Mouse (Mus musculus): ENCODE data around the gene Kctd20.
"Not testable (repeated sequence)": the region's sequence is repeated elsewhere in the genome, so short reads cannot be mapped to it uniquely, and the experiment has no call there.

Kctd20 gene

DNA sequence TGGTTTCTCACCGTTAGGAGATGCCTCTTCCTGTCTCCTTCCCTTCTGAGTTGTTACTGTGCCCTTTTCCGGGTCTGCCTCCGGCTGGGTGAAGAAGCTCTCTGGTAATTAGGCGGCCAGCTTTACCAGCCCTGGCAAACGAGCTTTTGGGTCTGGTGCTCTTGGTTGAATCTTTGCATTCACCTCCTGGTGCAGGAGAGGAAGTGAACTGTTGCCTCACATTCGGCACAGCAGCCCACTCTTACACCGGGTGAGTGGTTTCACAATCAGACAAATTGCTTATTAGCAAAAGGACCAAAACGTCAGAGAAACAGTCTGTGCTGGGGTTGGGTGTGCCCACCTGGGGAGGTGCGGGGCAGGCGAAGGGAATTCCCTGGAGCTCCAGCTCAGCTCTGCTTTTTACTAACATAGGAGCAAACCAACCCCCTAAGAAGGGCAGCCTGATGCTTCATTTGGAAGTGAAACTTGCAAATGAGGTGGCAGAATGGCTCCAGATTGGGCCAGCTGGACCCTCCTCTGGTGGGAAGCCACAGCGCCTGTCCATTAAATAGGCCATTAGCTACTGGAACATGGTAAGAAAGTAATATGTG is 15.4 kb downstream of the Kctd20 start:
- in situ Hi-C loops (cut with MboI; ENCODE audit: low pct_unique_long_range_greater_than_20kb in 1 of 2, low sequenced_read_pairs in 2 of 2, unreplicated experiment in 1 of 2): no loop called here

GRCm38 (mm10) chr17:28970122-28970521 is 18.4 kb downstream of the Kctd20 start:
- in situ Hi-C loops (cut with MboI; ENCODE audit: low pct_unique_long_range_greater_than_20kb in 1 of 2, low sequenced_read_pairs in 2 of 2, unreplicated experiment in 1 of 2): no loop called here

- in situ Hi-C loops (cut with MboI; ENCODE audit: low pct_unique_long_range_greater_than_20kb in 1 of 2, low sequenced_read_pairs in 2 of 2, unreplicated experiment in 1 of 2): no loop called here
These were observed 27.3 kb downstream of the Kctd20 start for GRCm38 (mm10) chr17:28979091-28979490.

DNA sequence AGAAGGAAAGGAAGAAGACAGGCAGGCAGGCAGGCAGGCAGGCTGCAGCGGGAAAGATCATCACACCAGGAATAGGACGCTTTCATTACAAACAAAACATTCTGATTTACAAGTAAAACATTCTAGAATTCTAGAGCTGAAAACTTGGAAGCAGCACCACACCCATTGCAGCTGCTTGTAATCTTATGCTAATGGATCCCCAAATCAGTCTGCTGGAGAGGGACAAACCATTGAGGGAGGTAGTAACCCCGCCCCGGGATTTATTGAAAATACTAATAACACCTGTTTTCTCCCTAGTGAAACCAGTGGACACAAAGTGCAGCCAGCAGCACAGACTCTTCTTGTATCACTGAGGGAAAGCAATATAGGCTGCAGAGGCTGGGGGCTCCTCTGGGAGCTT is 29.3 kb downstream of the Kctd20 start:
- in situ Hi-C loops (cut with MboI; ENCODE audit: low pct_unique_long_range_greater_than_20kb in 1 of 2, low sequenced_read_pairs in 2 of 2, unreplicated experiment in 1 of 2): no loop called here

- in situ Hi-C loops (cut with MboI; ENCODE audit: low pct_unique_long_range_greater_than_20kb in 1 of 2, low sequenced_read_pairs in 2 of 2, unreplicated experiment in 1 of 2): no loop called here
These were observed 30.8 kb downstream of the Kctd20 start for GRCm38 (mm10) chr17:28982591-28982990.

- in situ Hi-C loops (cut with MboI; ENCODE audit: low pct_unique_long_range_greater_than_20kb in 1 of 2, low sequenced_read_pairs in 2 of 2, unreplicated experiment in 1 of 2): no loop called here
These were observed 33.1 kb downstream of the Kctd20 start for GRCm38 (mm10) chr17:28984724-28985420.

- in situ Hi-C loops (cut with MboI; ENCODE audit: low pct_unique_long_range_greater_than_20kb in 1 of 2, low sequenced_read_pairs in 2 of 2, unreplicated experiment in 1 of 2): no loop called here
These were observed 35.1 kb downstream of the Kctd20 start for GRCm38 (mm10) chr17:28986833-28987232.

GRCm38 (mm10) chr17:28987713-28988112 is 36.0 kb downstream of the Kctd20 start:
- in situ Hi-C loops (cut with MboI; ENCODE audit: low pct_unique_long_range_greater_than_20kb in 1 of 2, low sequenced_read_pairs in 2 of 2, unreplicated experiment in 1 of 2): no loop called here

GRCm38 (mm10) chr17:28988291-28988690 is 36.5 kb downstream of the Kctd20 start:
- in situ Hi-C loops (cut with MboI; ENCODE audit: low pct_unique_long_range_greater_than_20kb in 1 of 2, low sequenced_read_pairs in 2 of 2, unreplicated experiment in 1 of 2): no loop called here

DNA sequence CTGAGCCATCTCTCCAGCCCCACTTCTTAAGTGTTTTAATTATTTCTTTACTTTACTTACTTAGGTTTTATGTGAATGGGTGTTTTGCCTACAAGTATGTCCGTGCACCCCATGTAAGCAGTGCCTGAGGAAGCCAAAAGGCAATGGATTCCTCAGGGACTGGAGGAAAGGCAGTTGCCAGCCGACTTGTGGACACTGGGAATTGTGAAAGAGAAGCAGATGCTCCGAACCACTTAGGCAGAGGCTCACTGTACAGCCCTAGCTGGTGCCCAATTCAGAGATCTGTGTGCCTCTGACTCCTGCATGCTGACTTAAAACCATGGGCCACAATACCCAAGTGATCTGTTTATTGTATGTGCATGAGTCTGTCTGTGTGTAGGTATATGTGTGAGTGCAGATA is 37.2 kb downstream of the Kctd20 start:
- in situ Hi-C loops (cut with MboI; ENCODE audit: low pct_unique_long_range_greater_than_20kb in 1 of 2, low sequenced_read_pairs in 2 of 2, unreplicated experiment in 1 of 2): no loop called here

DNA sequence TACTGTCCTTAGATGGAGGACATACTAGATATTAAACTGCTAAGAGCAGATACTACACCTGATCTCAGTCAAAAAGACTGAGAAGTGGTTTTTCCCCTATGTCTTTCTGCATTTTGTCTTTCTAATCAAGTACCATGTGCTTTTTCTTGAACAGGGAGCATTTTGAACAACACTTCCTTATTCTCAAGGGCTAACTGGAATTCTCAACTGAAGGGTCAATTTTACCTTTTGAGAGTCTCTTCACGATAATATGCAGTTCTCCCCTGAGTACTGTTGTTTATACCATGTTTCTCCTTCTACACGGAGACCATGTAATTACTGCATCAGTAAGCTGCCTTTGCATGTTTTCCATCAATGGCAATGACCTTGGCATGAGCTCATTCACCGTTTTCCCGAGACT is 38.3 kb downstream of the Kctd20 start:
- in situ Hi-C loops (cut with MboI; ENCODE audit: low pct_unique_long_range_greater_than_20kb in 1 of 2, low sequenced_read_pairs in 2 of 2, unreplicated experiment in 1 of 2): no loop called here

GRCm38 (mm10) chr17:28991286-28991685 is 39.5 kb downstream of the Kctd20 start:
- in situ Hi-C loops (cut with MboI; ENCODE audit: low pct_unique_long_range_greater_than_20kb in 1 of 2, low sequenced_read_pairs in 2 of 2, unreplicated experiment in 1 of 2): no loop called here

DNA sequence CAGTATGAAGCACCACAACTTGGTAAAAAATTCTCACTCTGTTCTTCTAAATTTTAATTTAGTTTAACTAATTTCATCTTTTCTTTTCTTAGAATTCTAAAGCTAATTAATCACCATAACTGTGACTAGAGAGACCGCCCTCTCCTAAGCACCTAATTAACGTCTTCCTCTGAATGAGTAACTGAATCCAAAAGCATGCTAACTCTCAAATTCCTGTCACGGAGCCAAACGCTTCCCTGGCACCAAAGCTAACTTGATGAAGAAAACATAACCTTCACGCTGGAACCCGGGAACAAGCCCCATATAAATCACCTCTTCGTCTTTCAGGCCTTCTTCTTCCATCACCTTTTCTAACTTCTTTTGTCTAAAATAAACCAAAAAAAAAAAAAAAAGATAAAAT is 40.4 kb downstream of the Kctd20 start:
- in situ Hi-C loops (cut with MboI; ENCODE audit: low pct_unique_long_range_greater_than_20kb in 1 of 2, low sequenced_read_pairs in 2 of 2, unreplicated experiment in 1 of 2): no loop called here

- in situ Hi-C loops (cut with MboI; ENCODE audit: low pct_unique_long_range_greater_than_20kb in 1 of 2, low sequenced_read_pairs in 2 of 2, unreplicated experiment in 1 of 2): not testable (repeated sequence)
These were observed 41.3 kb downstream of the Kctd20 start for GRCm38 (mm10) chr17:28993004-28993403.

DNA sequence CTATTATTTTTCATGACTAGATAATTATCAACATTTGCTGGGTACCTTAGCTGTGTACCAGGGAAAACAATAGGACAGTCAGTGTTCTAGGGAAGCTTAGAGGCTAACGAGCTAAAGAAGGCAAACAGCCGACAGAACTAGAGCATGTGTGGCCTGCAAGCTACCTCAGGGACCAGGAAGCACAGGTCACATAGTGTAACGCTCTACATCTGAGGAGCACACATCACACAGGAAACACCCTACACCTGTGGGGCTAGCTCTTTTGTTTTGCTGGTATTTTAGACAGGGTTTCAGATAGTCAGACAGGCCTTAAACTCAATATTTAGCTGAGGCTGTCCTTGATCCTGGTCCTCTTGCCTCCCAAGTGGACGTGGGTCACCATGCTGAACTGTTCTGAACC is 42.9 kb downstream of the Kctd20 start:
- in situ Hi-C loops (cut with MboI; ENCODE audit: low pct_unique_long_range_greater_than_20kb in 1 of 2, low sequenced_read_pairs in 2 of 2, unreplicated experiment in 1 of 2): no loop called here

GRCm38 (mm10) chr17:29000465-29000864 is 48.7 kb downstream of the Kctd20 start:
- in situ Hi-C loops (cut with MboI; ENCODE audit: low pct_unique_long_range_greater_than_20kb in 1 of 2, low sequenced_read_pairs in 2 of 2, unreplicated experiment in 1 of 2): no loop called here

GRCm38 (mm10) chr17:29003740-29004139 is 52.0 kb downstream of the Kctd20 start:
- in situ Hi-C loops (cut with MboI; ENCODE audit: low pct_unique_long_range_greater_than_20kb in 1 of 2, low sequenced_read_pairs in 2 of 2, unreplicated experiment in 1 of 2): no loop called here

GRCm38 (mm10) chr17:29005002-29005401 is 53.3 kb downstream of the Kctd20 start:
- in situ Hi-C loops (cut with MboI; ENCODE audit: low pct_unique_long_range_greater_than_20kb in 1 of 2, low sequenced_read_pairs in 2 of 2, unreplicated experiment in 1 of 2): no loop called here

- in situ Hi-C loops (cut with MboI; ENCODE audit: low pct_unique_long_range_greater_than_20kb in 1 of 2, low sequenced_read_pairs in 2 of 2, unreplicated experiment in 1 of 2): no loop called here
These were observed 55.1 kb downstream of the Kctd20 start for GRCm38 (mm10) chr17:29006812-29007211.

- in situ Hi-C loops (cut with MboI; ENCODE audit: low pct_unique_long_range_greater_than_20kb in 1 of 2, low sequenced_read_pairs in 2 of 2, unreplicated experiment in 1 of 2): no loop called here
These were observed 55.5 kb downstream of the Kctd20 start for GRCm38 (mm10) chr17:29007243-29007640.
